Comparison of ENCODE assay signal across 8 mouse cellular contexts in genomic region chr1:172616537-172617300, GRCm38 (mm10). TPM values are rescaled to one million over a fixed set of nuclear protein-coding genes. Genes with fewer than 3 reads are reported as not detected.
DNase-seq lines count a peak whose midpoint lies in the region; ATAC-seq and TF ChIP-seq lines count a peak whose summit lies in the region.

No protein-coding gene starts in this region.

- peak overlapping the region; percentile 77 for H3K27ac ChIP-seq in embryonic facial prominence, embryonic 10.5 days (replicated peaks)
- no peak overlapping the region for H3K27ac ChIP-seq in heart, embryonic 16.5 days (ENCODE audit: low read length)
- no peak overlapping the region for H3K27ac ChIP-seq in limb, embryonic 14.5 days (replicated peaks; ENCODE audit: low read depth, low read length)
- no peak overlapping the region for H3K27ac ChIP-seq in stomach, embryonic 16.5 days (ENCODE audit: low read length)

- no peaks in the 10 kb centered on the region for H3K36me3 ChIP-seq in embryonic facial prominence, embryonic 10.5 days (replicated peaks)
- H3K36me3 ChIP-seq in heart, embryonic 16.5 days (ENCODE audit: control insufficient read depth, insufficient read depth), result no peaks in the 10 kb centered on the region
- H3K36me3 ChIP-seq in limb, embryonic 14.5 days (ENCODE audit: control insufficient read depth, insufficient read depth, low read length), result no peaks in the 10 kb centered on the region
- no peaks in the 10 kb centered on the region for H3K36me3 ChIP-seq in stomach, embryonic 16.5 days (ENCODE audit: control insufficient read depth, insufficient read depth, low read length)

- H3K4me3 ChIP-seq in embryonic facial prominence, embryonic 10.5 days, result peak overlapping the region; percentile 52
- peak overlapping the region; percentile 37 for H3K4me3 ChIP-seq in heart, embryonic 16.5 days (ENCODE audit: low read length)
- H3K4me3 ChIP-seq in limb, embryonic 14.5 days (replicated peaks; ENCODE audit: low read length), result peak overlapping the region; percentile 27
- H3K4me3 ChIP-seq in stomach, embryonic 16.5 days (replicated peaks; ENCODE audit: low read length), result peak overlapping the region; percentile 34

- ATAC-seq in heart, embryonic 16.5 days (replicated peaks; ENCODE audit: extremely low read depth, insufficient read depth, low FRiP score), result no peak
- peak; percentile 67; the same call in 1 of the 2 replicates for ATAC-seq in limb, embryonic 14.5 days (ENCODE audit: low FRiP score, low read depth)
- peak; percentile 37; the same call in 1 of the 2 replicates for ATAC-seq in stomach, embryonic 16.5 days (ENCODE audit: insufficient read depth, low FRiP score)

- H3K4me2 ChIP-seq in heart, embryonic 16.5 days (ENCODE audit: low read depth, low read length), result peak overlapping the region; percentile 57
- H3K4me2 ChIP-seq in limb, embryonic 14.5 days (replicated peaks; ENCODE audit: low read depth, low read length, severe bottlenecking), result peak overlapping the region; percentile 47
- H3K4me2 ChIP-seq in stomach, embryonic 16.5 days (ENCODE audit: low read depth, low read length), result peak overlapping the region; percentile 66

- 0 out of 2 replicates have a peak overlapping the region, but pooled peaks have one; percentile 22 for H3K9ac ChIP-seq in heart, embryonic 16.5 days (ENCODE audit: low read length)
- peak overlapping the region; percentile 38; the same call in 1 of the 2 replicates for H3K9ac ChIP-seq in limb, embryonic 14.5 days (ENCODE audit: low read depth, low read length, severe bottlenecking)
- H3K9ac ChIP-seq in stomach, embryonic 16.5 days (ENCODE audit: low read length), result peak overlapping the region; percentile 56

- no peaks in the 10 kb centered on the region for H3K9me3 ChIP-seq in embryonic facial prominence, embryonic 10.5 days
- H3K9me3 ChIP-seq in heart, embryonic 16.5 days (replicated peaks; ENCODE audit: control insufficient read depth, low read length), result no peaks in the 10 kb centered on the region
- no peaks in the 10 kb centered on the region for H3K9me3 ChIP-seq in limb, embryonic 14.5 days (ENCODE audit: control insufficient read depth, low read length)
- H3K9me3 ChIP-seq in stomach, embryonic 16.5 days (replicated peaks; ENCODE audit: control insufficient read depth, low read length), result no peaks in the 10 kb centered on the region

- DNase-seq in kidney, postnatal 10 days, result peak; percentile 28
- no peak for DNase-seq in kidney, postnatal 14 days
- DNase-seq in embryonic facial prominence, embryonic 10.5 days (ENCODE audit: low spot score), result peak; percentile 47
- peak; percentile 28 for DNase-seq in limb, embryonic 14.5 days (ENCODE audit: low spot score)
- DNase-seq in adrenal gland, adult 2 months, result no peak
- DNase-seq in kidney, adult 11 months, result no peak

- H3K4me1 ChIP-seq in embryonic facial prominence, embryonic 10.5 days, result peaks cover 22% of the 10 kb centered on the region
- no peaks in the 10 kb centered on the region for H3K4me1 ChIP-seq in heart, embryonic 16.5 days (ENCODE audit: control insufficient read depth, insufficient read depth, low read length)
- peaks cover 14% of the 10 kb centered on the region for H3K4me1 ChIP-seq in limb, embryonic 14.5 days (ENCODE audit: control insufficient read depth, insufficient read depth, low read length)
- H3K4me1 ChIP-seq in stomach, embryonic 16.5 days (ENCODE audit: control insufficient read depth, insufficient read depth, low read length), result peaks cover 11% of the 10 kb centered on the region; the same call in 1 of the 2 replicates

- TF ChIP-seq POLR2A in limb, embryonic 14.5 days (IDR thresholded peaks at IDR 0.05; ENCODE audit: borderline replicate concordance, extremely low read depth, insufficient read depth, insufficient read length), result no peak

- WGBS in embryonic facial prominence, embryonic 10.5 days, result 24% methylated on average over 22 of the region's 22 CpGs
- 19% methylated on average over 22 of the region's 22 CpGs for WGBS in heart, embryonic 16.5 days
- WGBS in limb, embryonic 14.5 days, result 11% methylated on average over 22 of the region's 22 CpGs
- WGBS in stomach, embryonic 16.5 days, result 14% methylated on average over 22 of the region's 22 CpGs

- H3K27me3 ChIP-seq in embryonic facial prominence, embryonic 10.5 days (replicated peaks; ENCODE audit: low read depth, poor library complexity, severe bottlenecking), result peaks cover 18% of the 10 kb centered on the region; the same call in 1 of the 2 replicates
- no peaks in the 10 kb centered on the region for H3K27me3 ChIP-seq in heart, embryonic 16.5 days (ENCODE audit: control insufficient read depth, insufficient read depth, low read length)
- no peaks in the 10 kb centered on the region for H3K27me3 ChIP-seq in limb, embryonic 14.5 days (ENCODE audit: control insufficient read depth, insufficient read depth, low read length)
- no peaks in the 10 kb centered on the region for H3K27me3 ChIP-seq in stomach, embryonic 16.5 days (ENCODE audit: control insufficient read depth, insufficient read depth, low read length)

RNA-seq across cellular contexts. Expression of gene Fcrl6, which starts 14.4 kb away (rescaled TPM):
- polyA plus RNA-seq in embryonic facial prominence, embryonic 10.5 days (2016; fragmentation: Nextera tagmentation; extraction: Ambion mirVana), result 0.25 TPM in 1 of 2 replicates, not detected in the other
- polyA plus RNA-seq in heart, embryonic 16.5 days (2015; fragmentation: Nextera tagmentation; extraction: Ambion mirVana), result not detected in 2 replicates
- 1.4 and 1.5 TPM in 2 replicates for polyA plus RNA-seq in limb, embryonic 14.5 days (2012; rRNA removed)
- 0.72 and 1.5 TPM in 2 replicates for polyA plus RNA-seq in limb, embryonic 14.5 days (2014; fragmentation: Nextera tagmentation; extraction: Ambion mirVana)
- polyA plus RNA-seq in stomach, embryonic 16.5 days (2015; fragmentation: Nextera tagmentation; extraction: Ambion mirVana), result not detected in 2 replicates
- not detected for total RNA-seq in adrenal gland, adult 2 months (2021)
- polyA plus RNA-seq in adrenal gland, adult 2 months (2012; rRNA removed), result not detected in 2 replicates

RNA-seq across cellular contexts. Expression of gene Dusp23, which starts 16.0 kb away (rescaled TPM):
- polyA plus RNA-seq in embryonic facial prominence, embryonic 10.5 days (2016; fragmentation: Nextera tagmentation; extraction: Ambion mirVana), result 9.4 and 9.9 TPM in 2 replicates
- 11.4 and 12.2 TPM in 2 replicates for polyA plus RNA-seq in heart, embryonic 16.5 days (2015; fragmentation: Nextera tagmentation; extraction: Ambion mirVana)
- polyA plus RNA-seq in limb, embryonic 14.5 days (2012; rRNA removed), result 13.5 and 17.2 TPM in 2 replicates
- polyA plus RNA-seq in limb, embryonic 14.5 days (2014; fragmentation: Nextera tagmentation; extraction: Ambion mirVana), result 11.3 and 12.9 TPM in 2 replicates
- polyA plus RNA-seq in stomach, embryonic 16.5 days (2015; fragmentation: Nextera tagmentation; extraction: Ambion mirVana), result 12.7 and 13.7 TPM in 2 replicates
- total RNA-seq in adrenal gland, adult 2 months (2021), result 1 to 10 TPM; 7.0 to 7.3 TPM
- polyA plus RNA-seq in adrenal gland, adult 2 months (2012; rRNA removed), result 29.4 and 32.0 TPM in 2 replicates

RNA-seq across cellular contexts. Expression of gene Slamf8, which starts 26.4 kb away (rescaled TPM):
- not detected in 2 replicates for polyA plus RNA-seq in embryonic facial prominence, embryonic 10.5 days (2016; fragmentation: Nextera tagmentation; extraction: Ambion mirVana)
- polyA plus RNA-seq in heart, embryonic 16.5 days (2015; fragmentation: Nextera tagmentation; extraction: Ambion mirVana), result 0.35 TPM in 2 replicates
- 0.30 and 0.74 TPM in 2 replicates for polyA plus RNA-seq in limb, embryonic 14.5 days (2012; rRNA removed)
- 0.28 TPM in 1 of 2 replicates, not detected in the other for polyA plus RNA-seq in limb, embryonic 14.5 days (2014; fragmentation: Nextera tagmentation; extraction: Ambion mirVana)
- 0.39 and 0.45 TPM in 2 replicates for polyA plus RNA-seq in stomach, embryonic 16.5 days (2015; fragmentation: Nextera tagmentation; extraction: Ambion mirVana)
- total RNA-seq in adrenal gland, adult 2 months (2021), result 1 to 10 TPM in 1 of 2 experiments, under 1 TPM in 1; 0.49 to 1.1 TPM
- polyA plus RNA-seq in adrenal gland, adult 2 months (2012; rRNA removed), result 0.98 and 1.1 TPM in 2 replicates

Comparison
In these comparisons a context has a peak if more than half of its experiments do, and no peak if none do; other contexts are left out.
1. DNase-seq: peak in kidney, postnatal 10 days (single experiment), embryonic facial prominence, embryonic 10.5 days (single experiment) and limb, embryonic 14.5 days (single experiment); none in kidney, postnatal 14 days (single experiment), adrenal gland, adult 2 months (single experiment) and kidney, adult 11 months (single experiment).
2. Peak in every context shown above with its lines, with median percentiles within 50 percentile points of each other: H3K4me3 ChIP-seq, H3K4me2 ChIP-seq and H3K9ac ChIP-seq.